Mouse (Mus musculus): ENCODE data around the gene Vdac1. TPM values are rescaled to one million over a fixed set of nuclear protein-coding genes. Genes with fewer than 3 reads are reported as not detected.
"Not testable (repeated sequence)": the region's sequence is repeated elsewhere in the genome, so short reads cannot be mapped to it uniquely, and the experiment has no call there.

Gene Vdac1
- polyA plus RNA-seq, 1 experiment from 2014 or later: 210 TPM

GRCm38 (mm10) chr11:52350924-52351323 lies 9.7 kb upstream of the Vdac1 start:
- no peak overlapping the region for H3K4me2 ChIP-seq
- H3K36me3 ChIP-seq (ENCODE audit: control insufficient read depth, insufficient read depth, low read length): no peaks in the 10 kb centered on the region
- no peak for DNase-seq (ENCODE audit: low spot score, missing footprints)
- ATAC-seq (ENCODE audit: low FRiP score): peak; percentile 48; the same call in 1 of the 2 replicates
- H3K4me1 ChIP-seq (ENCODE audit: control insufficient read depth, insufficient read depth, low read length): peaks cover 3% of the 10 kb centered on the region
- no peak overlapping the region for H3K27ac ChIP-seq (ENCODE audit: low read depth, low read length)
- H3K9me3 ChIP-seq (ENCODE audit: control insufficient read depth, low read length): no peaks in the 10 kb centered on the region; the same call in 1 of the 2 replicates
- H3K9ac ChIP-seq (ENCODE audit: low read length): no peak overlapping the region
- no peak overlapping the region for H3K4me3 ChIP-seq (ENCODE audit: low read depth, low read length)
- WGBS: 0% methylated on average over 9 of the region's 9 CpGs
- no peaks in the 10 kb centered on the region for H3K27me3 ChIP-seq (ENCODE audit: control insufficient read depth, insufficient read depth, low read length)

- Histone ChIP-seq H3K4me1 (ENCODE audit: control insufficient read depth, insufficient read depth, low read length) (no peaks in the 10 kb centered on the region), H3K27ac (ENCODE audit: low read depth, low read length) (no peak overlapping the region), H3K27me3 (ENCODE audit: control insufficient read depth, insufficient read depth, low read length) (no peaks in the 10 kb centered on the region), H3K9me3 (ENCODE audit: control insufficient read depth, low read length) (no peaks in the 10 kb centered on the region; the same call in 1 of the 2 replicates), H3K4me2 (no peak overlapping the region), H3K9ac (ENCODE audit: low read length) (no peak overlapping the region), H3K4me3 (ENCODE audit: low read depth, low read length) (no peak overlapping the region), H3K36me3 (ENCODE audit: control insufficient read depth, insufficient read depth, low read length) (no peaks in the 10 kb centered on the region)
- 94% methylated on average over 3 of the region's 3 CpGs for WGBS
- DNase-seq (ENCODE audit: low spot score, missing footprints) (no peak), ATAC-seq (ENCODE audit: low FRiP score) (no peak)
Observed at GRCm38 (mm10) chr11:52352271-52352670, 8.4 kb upstream of the Vdac1 start.

GRCm38 (mm10) chr11:52354644-52355043 lies 6.0 kb upstream of the Vdac1 start:
- 89% methylated on average over 5 of the region's 5 CpGs for WGBS
- Histone ChIP-seq H3K9ac (ENCODE audit: low read length) (no peak overlapping the region), H3K9me3 (ENCODE audit: control insufficient read depth, low read length) (no peaks in the 10 kb centered on the region), H3K27ac (ENCODE audit: low read depth, low read length) (no peak overlapping the region), H3K27me3 (ENCODE audit: control insufficient read depth, insufficient read depth, low read length) (no peaks in the 10 kb centered on the region), H3K4me1 (ENCODE audit: control insufficient read depth, insufficient read depth, low read length) (no peaks in the 10 kb centered on the region), H3K36me3 (ENCODE audit: control insufficient read depth, insufficient read depth, low read length) (no peaks in the 10 kb centered on the region), H3K4me3 (ENCODE audit: low read depth, low read length) (no peak overlapping the region), H3K4me2 (no peak overlapping the region)
- ATAC-seq (ENCODE audit: low FRiP score) (no peak), DNase-seq (ENCODE audit: low spot score, missing footprints) (no peak)

- no peak overlapping the region for H3K9ac ChIP-seq (ENCODE audit: low read length)
- no peaks in the 10 kb centered on the region for H3K4me1 ChIP-seq (ENCODE audit: control insufficient read depth, insufficient read depth, low read length)
- H3K4me2 ChIP-seq: no peak overlapping the region
- no peaks in the 10 kb centered on the region for H3K9me3 ChIP-seq (ENCODE audit: control insufficient read depth, low read length)
- DNase-seq (ENCODE audit: low spot score, missing footprints) (no peak), ATAC-seq (ENCODE audit: low FRiP score) (no peak)
- 96% methylated on average over 1 of the region's 1 CpGs for WGBS
- no peak overlapping the region for H3K4me3 ChIP-seq (ENCODE audit: low read depth, low read length)
- no peaks in the 10 kb centered on the region for H3K36me3 ChIP-seq (ENCODE audit: control insufficient read depth, insufficient read depth, low read length)
- H3K27ac ChIP-seq (ENCODE audit: low read depth, low read length): no peak overlapping the region
- H3K27me3 ChIP-seq (ENCODE audit: control insufficient read depth, insufficient read depth, low read length): no peaks in the 10 kb centered on the region
Observed at GRCm38 (mm10) chr11:52355601-52356000, 5.1 kb upstream of the Vdac1 start.

DNA sequence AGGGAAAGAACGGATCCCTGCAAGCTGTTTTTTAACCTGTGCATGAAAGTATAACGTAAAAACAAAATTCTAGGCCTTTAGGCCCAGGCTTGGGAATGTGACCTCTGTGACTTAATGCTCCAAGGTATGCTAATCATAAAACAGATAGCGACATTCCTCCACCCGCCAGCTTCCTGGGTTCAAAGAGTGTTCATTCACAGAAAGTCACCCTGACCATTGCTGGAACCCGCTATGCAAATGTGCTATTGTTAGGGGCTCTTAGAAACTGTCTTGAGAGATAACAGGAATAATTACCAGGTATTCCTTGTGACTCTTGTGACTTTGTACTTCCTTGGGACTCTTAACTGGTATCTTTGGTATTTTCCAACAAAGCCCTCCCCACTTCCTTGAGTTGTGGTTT lies 3.6 kb upstream of the Vdac1 start:
- not testable (repeated sequence) for H3K9ac ChIP-seq (ENCODE audit: low read length); H3K4me1 ChIP-seq (ENCODE audit: control insufficient read depth, insufficient read depth, low read length); H3K9me3 ChIP-seq (ENCODE audit: control insufficient read depth, low read length); H3K36me3 ChIP-seq (ENCODE audit: control insufficient read depth, insufficient read depth, low read length); H3K27ac ChIP-seq (ENCODE audit: low read depth, low read length); DNase-seq (ENCODE audit: low spot score, missing footprints); H3K27me3 ChIP-seq (ENCODE audit: control insufficient read depth, insufficient read depth, low read length); H3K4me2 ChIP-seq; ATAC-seq (ENCODE audit: low FRiP score); H3K4me3 ChIP-seq (ENCODE audit: low read depth, low read length)
- WGBS: 93% methylated on average over 5 of the region's 5 CpGs

- ATAC-seq (ENCODE audit: low FRiP score) (no peak), DNase-seq (ENCODE audit: low spot score, missing footprints) (no peak)
- H3K4me1 ChIP-seq (ENCODE audit: control insufficient read depth, insufficient read depth, low read length): peaks cover 5% of the 10 kb centered on the region
- no peak overlapping the region for H3K27ac ChIP-seq (ENCODE audit: low read depth, low read length)
- H3K9me3 ChIP-seq (ENCODE audit: control insufficient read depth, low read length): no peaks in the 10 kb centered on the region
- no peaks in the 10 kb centered on the region for H3K36me3 ChIP-seq (ENCODE audit: control insufficient read depth, insufficient read depth, low read length)
- no peak overlapping the region for H3K9ac ChIP-seq (ENCODE audit: low read length)
- no peaks in the 10 kb centered on the region for H3K27me3 ChIP-seq (ENCODE audit: control insufficient read depth, insufficient read depth, low read length)
- no peak overlapping the region for H3K4me3 ChIP-seq (ENCODE audit: low read depth, low read length)
- H3K4me2 ChIP-seq: no peak overlapping the region
- 47% methylated on average over 4 of the region's 4 CpGs for WGBS
Observed at GRCm38 (mm10) chr11:52358520-52358919, 2.1 kb upstream of the Vdac1 start.

- peak; percentile 25; the same call in 1 of the 2 replicates for ATAC-seq (ENCODE audit: low FRiP score)
- Histone ChIP-seq H3K27ac (ENCODE audit: low read depth, low read length) (peak overlapping the region; percentile 73), H3K27me3 (ENCODE audit: control insufficient read depth, insufficient read depth, low read length) (no peaks in the 10 kb centered on the region), H3K9ac (ENCODE audit: low read length) (peak overlapping the region; percentile 97), H3K4me3 (ENCODE audit: low read depth, low read length) (peak overlapping the region; percentile 86), H3K4me2 (peak overlapping the region; percentile 73), H3K36me3 (ENCODE audit: control insufficient read depth, insufficient read depth, low read length) (no peaks in the 10 kb centered on the region), H3K9me3 (ENCODE audit: control insufficient read depth, low read length) (no peaks in the 10 kb centered on the region), H3K4me1 (ENCODE audit: control insufficient read depth, insufficient read depth, low read length) (peaks cover 7% of the 10 kb centered on the region)
- WGBS: 14% methylated on average over 22 of the region's 22 CpGs
- DNase-seq (ENCODE audit: low spot score, missing footprints): peak; percentile 90
Observed at GRCm38 (mm10) chr11:52359686-52360470, 782 bp upstream of the Vdac1 start.

DNA sequence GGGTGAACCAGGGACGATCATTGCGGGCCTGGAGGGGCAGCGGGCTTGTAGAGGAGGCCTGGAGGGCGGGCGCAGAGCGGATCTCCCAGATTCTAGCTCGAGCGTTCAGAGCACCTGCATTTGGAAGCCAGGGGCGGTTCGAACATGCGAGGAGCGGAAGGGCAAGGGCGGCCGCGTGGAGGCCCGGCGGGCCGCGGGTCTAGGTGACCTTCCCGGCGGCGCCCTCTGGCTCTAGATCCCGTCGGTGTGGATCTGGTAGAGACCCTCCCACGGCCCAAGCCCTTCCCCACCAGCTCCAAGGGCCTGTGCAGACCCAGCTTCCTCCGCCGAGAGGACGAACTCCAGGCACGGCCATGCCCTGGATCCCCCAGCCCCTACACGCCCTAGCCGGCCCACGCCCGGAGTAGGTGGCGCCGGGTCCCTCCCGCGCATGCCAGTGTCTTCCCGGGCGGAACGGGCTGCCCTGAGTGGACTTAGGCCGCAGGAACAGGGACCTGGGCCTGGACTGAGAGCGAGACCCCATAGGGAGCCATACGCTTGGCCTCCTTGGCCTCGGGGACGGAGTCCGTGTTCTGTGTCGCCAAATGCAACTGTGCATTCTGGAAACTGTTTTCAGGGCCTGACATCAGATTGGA lies 744 bp downstream of the Vdac1 start:
- H3K4me1 ChIP-seq (ENCODE audit: control insufficient read depth, insufficient read depth, low read length): peaks cover 10% of the 10 kb centered on the region
- peak overlapping the region; percentile 73 for H3K4me2 ChIP-seq
- no peaks in the 10 kb centered on the region for H3K9me3 ChIP-seq (ENCODE audit: control insufficient read depth, low read length)
- DNase-seq (ENCODE audit: low spot score, missing footprints) (no peak), ATAC-seq (ENCODE audit: low FRiP score) (peak; percentile 31)
- peak overlapping the region; percentile 97 for H3K9ac ChIP-seq (ENCODE audit: low read length)
- H3K4me3 ChIP-seq (ENCODE audit: low read depth, low read length): peak overlapping the region; percentile 86
- under 1% methylated on average over 43 of the region's 47 CpGs for WGBS
- H3K27ac ChIP-seq (ENCODE audit: low read depth, low read length): peak overlapping the region; percentile 73
- no peaks in the 10 kb centered on the region for H3K36me3 ChIP-seq (ENCODE audit: control insufficient read depth, insufficient read depth, low read length)
- no peaks in the 10 kb centered on the region for H3K27me3 ChIP-seq (ENCODE audit: control insufficient read depth, insufficient read depth, low read length)

- Histone ChIP-seq H3K4me3 (ENCODE audit: low read depth, low read length) (no peak overlapping the region), H3K27ac (ENCODE audit: low read depth, low read length) (no peak overlapping the region), H3K4me2 (no peak overlapping the region), H3K27me3 (ENCODE audit: control insufficient read depth, insufficient read depth, low read length) (no peaks in the 10 kb centered on the region), H3K36me3 (ENCODE audit: control insufficient read depth, insufficient read depth, low read length) (no peaks in the 10 kb centered on the region), H3K4me1 (ENCODE audit: control insufficient read depth, insufficient read depth, low read length) (peaks cover 10% of the 10 kb centered on the region), H3K9ac (ENCODE audit: low read length) (no peak overlapping the region; the same call in 1 of the 2 replicates), H3K9me3 (ENCODE audit: control insufficient read depth, low read length) (no peaks in the 10 kb centered on the region)
- 80% methylated on average over 2 of the region's 2 CpGs for WGBS
- DNase-seq (ENCODE audit: low spot score, missing footprints) (no peak), ATAC-seq (ENCODE audit: low FRiP score) (no peak)
Observed at GRCm38 (mm10) chr11:52364376-52364775, 3.7 kb downstream of the Vdac1 start.

Data from midbrain, embryonic 11.5 days (tissue).